Comparison of ENCODE assay signal across 12 mouse cellular contexts in genomic region chr11:50403367-50404014, GRCm38 (mm10). TPM values are rescaled to one million over a fixed set of nuclear protein-coding genes. Genes with fewer than 3 reads are reported as not detected.
DNase-seq lines count a peak whose midpoint lies in the region; ATAC-seq and TF ChIP-seq lines count a peak whose summit lies in the region.
"Had no signal": no experiment of that assay in that cellular context is flagged by ENCODE, and none has a peak within 500 bp of the region (broad histone marks: within the 10 kb centered on the region; RNA-seq: fewer than 3 reads in every experiment).

No protein-coding gene starts in this region.

- TF ChIP-seq EP300 in stomach, postnatal 0 days (optimal IDR thresholded peaks at IDR 0.05): no peak

- H3K4me2 ChIP-seq in forebrain, postnatal 0 days (ENCODE audit: low read depth): no peak overlapping the region
- H3K4me2 ChIP-seq in forebrain, embryonic 12.5 days: no peak overlapping the region
- H3K4me2 ChIP-seq in heart, embryonic 12.5 days: 0 out of 2 replicates have a peak overlapping the region, but pooled peaks have one; percentile 4
- H3K4me2 ChIP-seq in stomach, postnatal 0 days (replicated peaks; ENCODE audit: low read depth): no peak overlapping the region
- H3K4me2 ChIP-seq: forebrain, embryonic 13.5 days had no signal

- TF ChIP-seq CTCF in forebrain, postnatal 0 days (IDR thresholded peaks at IDR 0.05; ENCODE audit: low read depth): no peak
- TF ChIP-seq CTCF in stomach, postnatal 0 days (IDR thresholded peaks at IDR 0.05; ENCODE audit: low read depth): no peak

- ATAC-seq in forebrain, postnatal 0 days: peak; percentile 50
- no peak for ATAC-seq in forebrain, embryonic 12.5 days (ENCODE audit: low FRiP score)
- ATAC-seq in heart, embryonic 12.5 days (ENCODE audit: insufficient number of reproducible peaks, low FRiP score): peak; percentile 57
- no peak for ATAC-seq in stomach, postnatal 0 days (ENCODE audit: low FRiP score, low TSS enrichment)
- ATAC-seq: forebrain, embryonic 13.5 days had no signal

- H3K4me1 ChIP-seq in forebrain, postnatal 0 days (ENCODE audit: insufficient read depth): no peaks in the 10 kb centered on the region
- H3K4me1 ChIP-seq in forebrain, embryonic 12.5 days: no peaks in the 10 kb centered on the region
- H3K4me1 ChIP-seq in heart, embryonic 12.5 days (replicated peaks): peaks cover 21% of the 10 kb centered on the region
- no peaks in the 10 kb centered on the region for H3K4me1 ChIP-seq in stomach, postnatal 0 days (replicated peaks; ENCODE audit: control insufficient read depth, insufficient read depth)
- H3K4me1 ChIP-seq: forebrain, embryonic 13.5 days had no signal

- peaks cover 75% of the 10 kb centered on the region for H3K36me3 ChIP-seq in forebrain, postnatal 0 days (ENCODE audit: insufficient read depth)
- peaks cover 62% of the 10 kb centered on the region for H3K36me3 ChIP-seq in forebrain, embryonic 12.5 days (replicated peaks)
- H3K36me3 ChIP-seq in heart, embryonic 12.5 days: peaks cover 45% of the 10 kb centered on the region
- H3K36me3 ChIP-seq in stomach, postnatal 0 days (ENCODE audit: control insufficient read depth, insufficient read depth, low read length): peaks cover 20% of the 10 kb centered on the region

- WGBS in forebrain, postnatal 0 days: 70% methylated on average over 10 of the region's 10 CpGs
- 88% methylated on average over 10 of the region's 10 CpGs for WGBS in forebrain, embryonic 12.5 days
- WGBS in heart, embryonic 12.5 days: 55% methylated on average over 10 of the region's 10 CpGs
- 66% methylated on average over 10 of the region's 10 CpGs for WGBS in stomach, postnatal 0 days

- H3K9ac ChIP-seq in forebrain, postnatal 0 days: no peak overlapping the region
- H3K9ac ChIP-seq in forebrain, embryonic 12.5 days: no peak overlapping the region
- no peak overlapping the region for H3K9ac ChIP-seq in heart, embryonic 12.5 days
- H3K9ac ChIP-seq in stomach, postnatal 0 days (ENCODE audit: low read length): no peak overlapping the region
- H3K9ac ChIP-seq: forebrain, embryonic 13.5 days had no signal

- DNase-seq in forebrain, postnatal 0 days: no peak
- DNase-seq in ovary, postnatal 36 days (ENCODE audit: low spot score): peak; percentile 72
- no peak for DNase-seq in ovary, postnatal 10 days (ENCODE audit: low spot score)
- DNase-seq in skeletal muscle tissue, adult 2 months (ENCODE audit: low read depth, low spot score): peak; percentile 29
- DNase-seq in stomach, postnatal 0 days (ENCODE audit: low spot score): no peak
- DNase-seq in layer of hippocampus, postnatal 14 days (ENCODE audit: low spot score in 2 of 2): no peak
- DNase-seq: liver; thymus, adult 18-20 months had no signal

- H3K9me3 ChIP-seq in forebrain, postnatal 0 days (ENCODE audit: low read length): no peaks in the 10 kb centered on the region
- no peaks in the 10 kb centered on the region for H3K9me3 ChIP-seq in forebrain, embryonic 12.5 days
- no peaks in the 10 kb centered on the region for H3K9me3 ChIP-seq in heart, embryonic 12.5 days (replicated peaks)
- H3K9me3 ChIP-seq in stomach, postnatal 0 days (ENCODE audit: control insufficient read depth, low read length): no peaks in the 10 kb centered on the region
- H3K9me3 ChIP-seq: forebrain, embryonic 13.5 days had no signal

- no peak overlapping the region for H3K27ac ChIP-seq in forebrain, postnatal 0 days (ENCODE audit: low read depth, low read length)
- no peak overlapping the region for H3K27ac ChIP-seq in forebrain, embryonic 12.5 days
- peak overlapping the region; percentile 58; the same call in 1 of the 2 replicates for H3K27ac ChIP-seq in heart, embryonic 12.5 days (ENCODE audit: poor library complexity, severe bottlenecking)
- H3K27ac ChIP-seq in stomach, postnatal 0 days (replicated peaks): no peak overlapping the region
- H3K27ac ChIP-seq: forebrain, embryonic 13.5 days had no signal

- H3K4me3 ChIP-seq in forebrain, postnatal 0 days (ENCODE audit: low read depth, low read length): no peak overlapping the region
- no peak overlapping the region for H3K4me3 ChIP-seq in forebrain, embryonic 12.5 days (replicated peaks)
- H3K4me3 ChIP-seq in heart, embryonic 12.5 days: no peak overlapping the region
- H3K4me3 ChIP-seq in stomach, postnatal 0 days (ENCODE audit: low read depth, low read length): no peak overlapping the region
- H3K4me3 ChIP-seq: forebrain, embryonic 13.5 days had no signal

- H3K27me3 ChIP-seq in forebrain, postnatal 0 days (ENCODE audit: insufficient read depth, low read length): no peaks in the 10 kb centered on the region
- H3K27me3 ChIP-seq in forebrain, embryonic 12.5 days: no peaks in the 10 kb centered on the region
- 0 out of 2 replicates have a peak, but pooled peaks cover 3% of the 10 kb centered on the region for H3K27me3 ChIP-seq in heart, embryonic 12.5 days (replicated peaks)
- no peaks in the 10 kb centered on the region for H3K27me3 ChIP-seq in stomach, postnatal 0 days (ENCODE audit: control insufficient read depth, insufficient read depth, low read length)
- H3K27me3 ChIP-seq: forebrain, embryonic 13.5 days had no signal

RNA-seq across cellular contexts. Expression of gene Hnrnph1, which starts 26.7 kb away (rescaled TPM):
- total RNA-seq in forebrain, postnatal 0 days (2014; rRNA removed): 325 and 407 TPM in 2 replicates
- polyA plus RNA-seq in forebrain, postnatal 0 days (2015; fragmentation: Nextera tagmentation; extraction: Ambion mirVana): 297 and 302 TPM in 2 replicates
- polyA plus RNA-seq in forebrain, embryonic 12.5 days (2016; fragmentation: Nextera tagmentation; extraction: Ambion mirVana): 734 and 740 TPM in 2 replicates
- polyA plus RNA-seq in heart, embryonic 12.5 days (2016; fragmentation: Nextera tagmentation; extraction: Ambion mirVana): 255 and 272 TPM in 2 replicates
- polyA plus RNA-seq in stomach, postnatal 0 days (2015; fragmentation: Nextera tagmentation; extraction: Ambion mirVana): 113 and 115 TPM in 2 replicates
- 100 to 1,000 TPM; 235 to 246 TPM for total RNA-seq in layer of hippocampus, postnatal 14 days (2021)

RNA-seq across cellular contexts. Expression of gene Rufy1, which starts 27.4 kb away (rescaled TPM):
- 20.5 and 22.6 TPM in 2 replicates for total RNA-seq in forebrain, postnatal 0 days (2014; rRNA removed)
- 18.3 and 25.0 TPM in 2 replicates for polyA plus RNA-seq in forebrain, postnatal 0 days (2015; fragmentation: Nextera tagmentation; extraction: Ambion mirVana)
- 30.7 and 31.5 TPM in 2 replicates for polyA plus RNA-seq in forebrain, embryonic 12.5 days (2016; fragmentation: Nextera tagmentation; extraction: Ambion mirVana)
- polyA plus RNA-seq in heart, embryonic 12.5 days (2016; fragmentation: Nextera tagmentation; extraction: Ambion mirVana): 19.6 and 21.8 TPM in 2 replicates
- polyA plus RNA-seq in stomach, postnatal 0 days (2015; fragmentation: Nextera tagmentation; extraction: Ambion mirVana): 18.7 and 22.8 TPM in 2 replicates
- total RNA-seq in layer of hippocampus, postnatal 14 days (2021): 10 to 100 TPM; 22.8 to 24.4 TPM

RNA-seq across cellular contexts. Expression of gene Cby3, which starts 49.2 kb away (rescaled TPM):
- total RNA-seq in forebrain, postnatal 0 days (2014; rRNA removed): 0.38 TPM in 1 of 2 replicates, not detected in the other
- 0.64 and 1.2 TPM in 2 replicates for polyA plus RNA-seq in forebrain, postnatal 0 days (2015; fragmentation: Nextera tagmentation; extraction: Ambion mirVana)
- polyA plus RNA-seq in forebrain, embryonic 12.5 days (2016; fragmentation: Nextera tagmentation; extraction: Ambion mirVana): not detected in 2 replicates
- polyA plus RNA-seq in heart, embryonic 12.5 days (2016; fragmentation: Nextera tagmentation; extraction: Ambion mirVana): 0.26 TPM in 1 of 2 replicates, not detected in the other
- 0.15 and 0.28 TPM in 2 replicates for polyA plus RNA-seq in stomach, postnatal 0 days (2015; fragmentation: Nextera tagmentation; extraction: Ambion mirVana)
- total RNA-seq in layer of hippocampus, postnatal 14 days (2021): not detected
- polyA plus RNA-seq: neural tube, embryonic 11.5 days had no signal

Comparison
In these comparisons a context has a peak if more than half of its experiments do, and no peak if none do; other contexts are left out.
1. ATAC-seq: peak in forebrain, postnatal 0 days (single experiment) and heart, embryonic 12.5 days (single experiment); none in forebrain, embryonic 12.5 days (single experiment) and stomach, postnatal 0 days (single experiment).
2. DNase-seq: peak in ovary, postnatal 36 days (single experiment) and skeletal muscle tissue, adult 2 months (single experiment); none in forebrain, postnatal 0 days (single experiment), ovary, postnatal 10 days (single experiment), stomach, postnatal 0 days (single experiment) and layer of hippocampus, postnatal 14 days (0 of 2).